Comparison of ENCODE assay signal across 8 mouse cellular contexts in the genomic region with DNA sequence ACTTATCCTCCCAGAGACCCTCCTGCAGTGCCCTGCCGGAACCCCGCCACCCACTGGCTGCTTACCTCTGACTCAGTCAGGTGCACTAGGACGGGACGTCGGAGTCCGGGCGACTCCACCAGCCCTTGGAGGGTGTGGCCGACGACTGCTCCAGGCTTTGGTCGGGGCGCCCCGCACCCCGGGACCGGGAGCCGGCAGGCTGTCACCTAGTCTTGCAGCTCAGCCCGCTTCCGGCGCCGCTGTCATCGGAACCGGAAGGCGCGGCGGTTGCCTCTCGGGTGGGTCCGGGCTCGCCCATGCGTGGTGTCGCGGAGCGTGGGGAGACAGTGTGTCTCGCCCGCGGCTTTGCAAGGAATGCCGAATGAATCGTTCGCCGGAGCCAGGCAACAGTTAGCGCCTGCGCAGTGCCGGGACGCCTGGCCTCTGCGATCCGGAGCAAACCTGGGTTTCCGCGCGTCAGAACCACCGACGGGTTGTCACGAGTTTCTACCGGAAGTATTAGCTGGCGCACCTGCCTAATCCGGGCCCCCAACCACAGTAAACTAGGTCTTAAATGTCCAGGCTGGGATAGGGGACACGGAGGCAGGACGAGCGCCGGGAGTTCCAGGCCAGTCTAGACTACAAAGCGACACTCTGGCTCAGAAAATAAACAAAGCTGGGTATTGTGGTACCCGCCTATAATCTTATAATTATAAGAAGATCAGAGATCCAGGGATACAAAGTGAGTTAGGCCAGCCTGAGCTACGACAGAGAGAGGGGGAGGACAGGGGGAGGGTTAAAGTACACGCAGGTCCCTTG. TPM values are rescaled to one million over a fixed set of nuclear protein-coding genes. Genes with fewer than 3 reads are reported as not detected.
A peak's percentile ranks its signal among the peaks of the same experiment; 100 is the strongest.
DNase-seq lines count a peak whose midpoint lies in the region; ATAC-seq and TF ChIP-seq lines count a peak whose summit lies in the region.

A gene (minus strand): TSS at position 372 of the 798 bp plus-strand sequence.

- no peaks in the 10 kb centered on the region for H3K9me3 ChIP-seq in kidney, embryonic 14.5 days (ENCODE audit: control insufficient read depth, low read length)
- no peaks in the 10 kb centered on the region for H3K9me3 ChIP-seq in limb, embryonic 14.5 days (ENCODE audit: control insufficient read depth, low read length)
- H3K9me3 ChIP-seq in midbrain, embryonic 16.5 days (replicated peaks; ENCODE audit: control insufficient read depth, low read length, poor library complexity, severe bottlenecking) = no peaks in the 10 kb centered on the region

- H3ac ChIP-seq in C2C12 (ENCODE audit: control insufficient read depth, insufficient read length, low read depth) = peak within 1 kb of the TSS; percentile 66

- peak within 1 kb of the TSS; percentile 13 for H3K27ac ChIP-seq in embryonic fibroblast, embryonic 13.5 days (ENCODE audit: insufficient read depth, low read length)
- peak within 1 kb of the TSS; percentile 51 for H3K27ac ChIP-seq in kidney, embryonic 14.5 days (ENCODE audit: low read depth, low read length)
- H3K27ac ChIP-seq in limb, embryonic 14.5 days (replicated peaks; ENCODE audit: low read depth, low read length) = peak within 1 kb of the TSS; percentile 63
- H3K27ac ChIP-seq in midbrain, embryonic 16.5 days (ENCODE audit: low read length) = peak within 1 kb of the TSS; percentile 79

- no peaks in the 10 kb centered on the region for H3K36me3 ChIP-seq in C2C12 (ENCODE audit: control insufficient read depth, insufficient read depth)
- H3K36me3 ChIP-seq in kidney, embryonic 14.5 days (ENCODE audit: control insufficient read depth, insufficient read depth, low read length) = no peaks in the 10 kb centered on the region
- H3K36me3 ChIP-seq in limb, embryonic 14.5 days (ENCODE audit: control insufficient read depth, insufficient read depth, low read length) = no peaks in the 10 kb centered on the region
- H3K36me3 ChIP-seq in midbrain, embryonic 16.5 days (ENCODE audit: control insufficient read depth, insufficient read depth, low read length) = no peaks in the 10 kb centered on the region

- DNase-seq in brain, adult 2 months (ENCODE audit: low read depth, low spot score) = peak; percentile 97
- DNase-seq in heart, adult 9 months (ENCODE audit: low spot score in 2 of 2) = peak; percentile 89 to 90
- DNase-seq in limb, embryonic 14.5 days (ENCODE audit: low spot score) = peak; percentile 88
- DNase-seq in spleen, postnatal 10 days (ENCODE audit: low spot score in 2 of 2) = peak; percentile 88 to 89

- H3K4me1 ChIP-seq in embryonic fibroblast, embryonic 13.5 days (ENCODE audit: control insufficient read depth, insufficient read depth, low read length) = peaks cover 3% of the 10 kb centered on the region
- H3K4me1 ChIP-seq in kidney, embryonic 14.5 days (ENCODE audit: control insufficient read depth, insufficient read depth, low read length) = peaks cover 20% of the 10 kb centered on the region; the same call in 1 of the 2 replicates
- peaks cover 10% of the 10 kb centered on the region for H3K4me1 ChIP-seq in limb, embryonic 14.5 days (ENCODE audit: control insufficient read depth, insufficient read depth, low read length)
- peaks cover 15% of the 10 kb centered on the region for H3K4me1 ChIP-seq in midbrain, embryonic 16.5 days (ENCODE audit: control insufficient read depth, insufficient read depth, low read length)

- H3K9ac ChIP-seq in kidney, embryonic 14.5 days (ENCODE audit: low read depth, low read length) = peak within 1 kb of the TSS; percentile 75
- peak within 1 kb of the TSS; percentile 62 for H3K9ac ChIP-seq in limb, embryonic 14.5 days (ENCODE audit: low read depth, low read length, severe bottlenecking)
- peak within 1 kb of the TSS; percentile 82 for H3K9ac ChIP-seq in midbrain, embryonic 16.5 days (ENCODE audit: low read depth, low read length)

- WGBS in kidney, embryonic 14.5 days = under 1% methylated on average over 61 of the region's 61 CpGs
- WGBS in limb, embryonic 14.5 days = 1% methylated on average over 59 of the region's 61 CpGs
- WGBS in midbrain, embryonic 16.5 days = under 1% methylated on average over 59 of the region's 61 CpGs

- peak within 1 kb of the TSS; percentile 57 for H3K4me2 ChIP-seq in kidney, embryonic 14.5 days (replicated peaks; ENCODE audit: low read depth, low read length)
- peak within 1 kb of the TSS; percentile 70 for H3K4me2 ChIP-seq in limb, embryonic 14.5 days (replicated peaks; ENCODE audit: low read depth, low read length, severe bottlenecking)
- H3K4me2 ChIP-seq in midbrain, embryonic 16.5 days (ENCODE audit: low read length) = peak within 1 kb of the TSS; percentile 78

- peak; percentile 72 for TF ChIP-seq POLR2A in embryonic fibroblast, embryonic 13.5 days (IDR thresholded peaks at IDR 0.05; ENCODE audit: low read depth, low read length)
- 0 out of 2 replicates have a peak, but pooled peaks have one; percentile 52 for TF ChIP-seq POLR2A in limb, embryonic 14.5 days (IDR thresholded peaks at IDR 0.05; ENCODE audit: borderline replicate concordance, extremely low read depth, insufficient read depth, insufficient read length)

- peaks cover 25% of the 10 kb centered on the region for H3K79me2 ChIP-seq in C2C12 (ENCODE audit: control insufficient read depth, insufficient read depth)

- TF ChIP-seq CTCF in C2C12 (IDR thresholded peaks at IDR 0.05; ENCODE audit: control insufficient read depth, insufficient read depth, insufficient read length) = no peak
- TF ChIP-seq CTCF in embryonic fibroblast, embryonic 13.5 days (IDR thresholded peaks at IDR 0.05; ENCODE audit: borderline replicate concordance, insufficient read depth, low read length) = no peak

- peak; percentile 70 for ATAC-seq in kidney, embryonic 14.5 days (ENCODE audit: low FRiP score, low TSS enrichment)
- ATAC-seq in limb, embryonic 14.5 days (ENCODE audit: low FRiP score, low read depth) = peak; percentile 81
- ATAC-seq in midbrain, embryonic 16.5 days = peak; percentile 94

- H3K79me3 ChIP-seq in C2C12 (ENCODE audit: low read depth) = peaks cover 2% of the 10 kb centered on the region

- no peaks in the 10 kb centered on the region for H3K27me3 ChIP-seq in C2C12 (ENCODE audit: control insufficient read depth, insufficient read depth, insufficient read length)
- no peaks in the 10 kb centered on the region for H3K27me3 ChIP-seq in kidney, embryonic 14.5 days (ENCODE audit: control insufficient read depth, insufficient read depth, low read length)
- no peaks in the 10 kb centered on the region for H3K27me3 ChIP-seq in limb, embryonic 14.5 days (ENCODE audit: control insufficient read depth, insufficient read depth, low read length)
- no peaks in the 10 kb centered on the region for H3K27me3 ChIP-seq in midbrain, embryonic 16.5 days (ENCODE audit: control insufficient read depth, insufficient read depth, low read depth, low read length)

- H3K4me3 ChIP-seq in C2C12 (ENCODE audit: insufficient read depth, poor library complexity, severe bottlenecking) = peak within 1 kb of the TSS; percentile 59
- peak within 1 kb of the TSS; percentile 92 for H3K4me3 ChIP-seq in embryonic fibroblast, embryonic 13.5 days (ENCODE audit: insufficient read depth, low read length)
- peak within 1 kb of the TSS; percentile 71 for H3K4me3 ChIP-seq in kidney, embryonic 14.5 days (ENCODE audit: low read length)
- H3K4me3 ChIP-seq in limb, embryonic 14.5 days (replicated peaks; ENCODE audit: low read length) = peak within 1 kb of the TSS; percentile 58
- peak within 1 kb of the TSS; percentile 75 for H3K4me3 ChIP-seq in midbrain, embryonic 16.5 days (ENCODE audit: low read depth, low read length)

TF ChIP-seq in C2C12, 6 proteins besides CTCF, POLR2A, EP300 and RAD21:
- TF ChIP-seq USF1 (IDR thresholded peaks at IDR 0.05; ENCODE audit: low read depth) = no peak
- no peak for TF ChIP-seq MYOG (IDR thresholded peaks at IDR 0.05; ENCODE audit: control insufficient read depth, extremely low read depth, insufficient read length)
- no peak for TF ChIP-seq FOSL1 (IDR thresholded peaks at IDR 0.05; ENCODE audit: insufficient read depth, low read length, poor library complexity, severe bottlenecking)
- peak; percentile 73 for TF ChIP-seq MAX (IDR thresholded peaks at IDR 0.05)
- TF ChIP-seq CEBPB (IDR thresholded peaks at IDR 0.05; ENCODE audit: low read depth) = no peak
- no peak for TF ChIP-seq MYOD1 (IDR thresholded peaks at IDR 0.05; ENCODE audit: control insufficient read depth, insufficient read length, low read depth)

RNA-seq across cellular contexts. Expression of the gene that starts here (rescaled TPM):
- polyA plus RNA-seq in C2C12 (2012; fragmentation: generic; extraction: Trizol) = 27.4 TPM
- polyA plus RNA-seq in embryonic fibroblast, embryonic 13.5 days (2011; ENCODE audit: insufficient read length, low read depth, missing spikeins) = 17.5 and 20.0 TPM in 2 replicates
- polyA plus RNA-seq in kidney, embryonic 14.5 days (2014; fragmentation: Nextera tagmentation; extraction: Ambion mirVana) = 38.9 and 48.7 TPM in 2 replicates
- polyA plus RNA-seq in limb, embryonic 14.5 days (2012; rRNA removed) = 49.3 and 57.9 TPM in 2 replicates
- 57.4 and 59.7 TPM in 2 replicates for polyA plus RNA-seq in limb, embryonic 14.5 days (2014; fragmentation: Nextera tagmentation; extraction: Ambion mirVana)
- 80.0 and 82.7 TPM in 2 replicates for polyA plus RNA-seq in midbrain, embryonic 16.5 days (2015; fragmentation: Nextera tagmentation; extraction: Ambion mirVana)

Comparison
In these comparisons a context has a peak if more than half of its experiments do, and no peak if none do; other contexts are left out.
1. Peak in every context shown above with its lines: DNase-seq, ATAC-seq, H3K4me3 ChIP-seq and H3K27ac ChIP-seq.
2. H3K27ac ChIP-seq: peak in every context shown above with its lines; median percentile 79 in midbrain, embryonic 16.5 days; 63 in limb, embryonic 14.5 days; 51 in kidney, embryonic 14.5 days; 13 in embryonic fibroblast, embryonic 13.5 days.